Mouse (Mus musculus) lung, adult 2 months (tissue): ENCODE results near the gene Noa1. TPM values are rescaled to one million over a fixed set of nuclear protein-coding genes. Genes with fewer than 3 reads are reported as not detected.

Source experiments
- DNase-seq: peaks from one replicate; pipeline ENCODE4 v3.0.0; 2022
- H3K4me1 ChIP-seq: fragments of 200-500 bp; 2 replicates; pipeline ENCODE4 v1.6.1; 2011; ENCODE audit warnings: low read length; ENCODE audit not compliant: control insufficient read depth, insufficient read depth
- H3K4me3 ChIP-seq: fragments of 200-500 bp; replicated peaks from 2 replicates; pipeline ENCODE3; 2011; ENCODE audit warnings: low read depth, mild to moderate bottlenecking, control low read depth, low read length; ENCODE audit errors: extremely low read depth
- CTCF ChIP-seq: fragments of 200-500 bp; IDR thresholded peaks from 2 replicates; pipeline ENCODE4 v1.5.1; 2011; ENCODE audit warnings: mild to moderate bottlenecking, low read length, control low read depth; ENCODE audit not compliant: insufficient read depth
- POLR2A ChIP-seq: fragments of 200-500 bp; IDR thresholded peaks from 2 replicates; pipeline ENCODE4 v1.6.1; 2011; ENCODE audit warnings: low read depth, mild to moderate bottlenecking, control low read depth, low read length, borderline replicate concordance; ENCODE audit errors: extremely low read depth
- WGBS: fragments of 180-500 bp; shearing (Covaris S2); methylation state at CpG from one replicate; pipeline ENCODE4 v1.1.7; 2018; 5-methylcytosine and 5-hydroxymethylcytosine counted together
- polyA plus RNA-seq: library from polyadenylated mRNA; depleted of rRNA; stranded (reverse); fragments of >200 nt; gene quantifications from 2 replicates; pipeline ENCODE4 v1.2.3, GENCODE M21; 2012

Gene Noa1
- polyA plus RNA-seq, 1 experiment: 8.0 TPM

DNA sequence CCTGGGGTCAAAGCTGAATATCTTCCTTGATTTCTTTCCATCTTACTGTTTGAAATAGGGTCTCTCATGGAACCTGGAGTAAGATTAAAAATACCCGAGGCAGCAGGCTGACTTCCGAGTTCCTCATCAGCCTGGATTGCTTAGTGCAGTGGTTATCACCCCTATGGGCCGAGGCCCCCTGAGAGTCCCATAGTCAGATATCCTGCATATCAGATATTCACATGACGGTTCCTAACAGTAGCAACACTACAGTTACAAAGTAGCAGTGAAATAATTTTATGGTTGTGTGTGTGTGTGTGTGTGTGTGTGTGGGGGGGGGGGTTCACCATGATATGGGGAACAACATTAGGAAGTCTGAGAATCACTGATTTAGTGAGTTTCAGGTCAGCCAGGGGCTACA, 48.7 kb downstream of the Noa1 start:
- H3K4me1 ChIP-seq: no peaks in the 10 kb centered on the region
- H3K4me3 ChIP-seq: no peak overlapping the region
- no peak for TF ChIP-seq POLR2A
- no peak for TF ChIP-seq CTCF
- DNase-seq: no peak
- 82% methylated on average over 4 of the region's 4 CpGs for WGBS

DNA sequence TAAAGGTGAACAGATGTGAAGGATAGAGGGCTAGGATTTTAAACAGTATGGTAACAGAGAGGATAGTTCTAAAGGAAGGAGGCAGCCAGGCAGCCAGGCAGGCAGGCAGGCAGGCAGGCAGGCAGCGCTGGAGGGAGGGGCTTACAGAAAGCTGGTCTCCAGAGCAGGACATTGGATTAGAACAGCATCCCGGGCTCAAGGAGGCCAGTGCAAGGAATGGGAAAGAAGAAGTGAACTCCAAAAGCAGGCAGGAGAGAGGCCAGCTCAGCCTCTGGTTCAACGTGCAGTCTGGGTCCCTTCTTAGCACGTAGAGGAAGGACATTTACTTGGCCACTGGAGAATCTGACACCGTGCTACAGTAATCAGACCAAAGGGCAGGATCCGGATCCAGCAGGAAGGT, 49.7 kb downstream of the Noa1 start:
- no peaks in the 10 kb centered on the region for H3K4me1 ChIP-seq
- WGBS: 54% methylated on average over 6 of the region's 6 CpGs
- H3K4me3 ChIP-seq: no peak overlapping the region
- TF ChIP-seq POLR2A: no peak
- TF ChIP-seq CTCF: no peak
- no peak for DNase-seq

DNA sequence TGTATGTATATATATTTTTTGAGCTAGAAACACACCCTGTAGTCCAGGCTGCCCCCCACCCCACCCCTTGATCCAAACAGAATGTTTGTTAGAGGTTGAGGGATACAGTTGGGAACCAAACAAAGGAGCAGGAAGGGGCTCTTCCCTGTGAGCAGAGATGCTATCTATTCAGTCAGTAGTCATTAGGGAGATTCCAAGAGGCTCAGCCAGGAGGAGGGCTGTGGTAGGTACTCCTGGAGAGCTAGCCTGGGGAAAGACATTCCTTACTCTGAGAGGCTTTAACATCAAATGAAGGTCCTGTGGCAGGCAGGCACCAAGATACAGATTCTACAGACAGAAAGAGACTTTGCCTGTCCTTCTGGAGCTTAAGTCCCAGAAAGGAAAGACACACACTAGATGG, 50.6 kb downstream of the Noa1 start:
- DNase-seq: no peak
- TF ChIP-seq POLR2A: no peak
- TF ChIP-seq CTCF: no peak

DNA sequence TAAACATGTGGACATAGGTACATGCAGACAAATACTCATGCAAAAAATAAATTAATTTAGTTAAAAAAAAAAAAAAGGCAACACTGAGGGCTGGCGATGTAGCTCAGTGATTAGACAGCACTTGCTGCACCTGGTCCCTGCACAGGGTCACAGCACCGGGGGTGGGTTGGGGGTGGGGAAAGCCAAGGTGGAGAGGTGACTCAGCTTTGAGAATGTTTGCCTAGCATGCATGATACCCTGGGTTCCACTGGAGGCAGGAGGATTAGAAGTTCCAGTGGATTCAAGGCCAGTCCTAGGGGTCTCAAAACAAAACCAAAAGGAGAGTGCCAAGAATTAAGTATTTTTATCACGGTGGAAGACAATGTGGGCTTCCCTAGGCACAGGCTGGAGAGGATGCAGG, 52.3 kb downstream of the Noa1 start:
- H3K4me3 ChIP-seq: no peak overlapping the region
- no peak for DNase-seq
- no peak for TF ChIP-seq CTCF
- no peak for TF ChIP-seq POLR2A
- no peaks in the 10 kb centered on the region for H3K4me1 ChIP-seq
- 71% methylated on average over 3 of the region's 3 CpGs for WGBS

More for the DNA sequence above, 50.6 kb downstream of the Noa1 start:
- H3K4me1 ChIP-seq: no peaks in the 10 kb centered on the region
- H3K4me3 ChIP-seq: no peak overlapping the region

DNA sequence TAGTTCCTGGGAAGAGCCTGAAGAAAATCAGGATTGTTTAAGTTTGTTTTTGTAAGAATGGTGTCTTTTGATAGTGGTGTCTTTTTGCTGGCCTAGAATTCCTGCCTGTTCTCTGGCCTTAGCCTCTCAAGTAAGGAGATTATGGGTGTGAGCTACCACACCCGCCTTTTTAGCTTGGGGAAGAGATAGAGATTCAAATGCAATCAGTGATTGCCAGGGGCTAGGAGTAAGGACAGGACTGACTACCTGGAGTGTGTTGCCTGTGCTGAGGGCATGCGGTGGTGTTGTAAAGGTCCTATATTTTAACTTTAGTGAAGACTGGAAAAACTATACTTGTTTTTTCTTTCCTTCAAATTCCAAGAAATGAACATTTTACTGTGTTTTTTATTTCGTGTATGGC, 55.5 kb downstream of the Noa1 start:
- 80% methylated on average over 3 of the region's 3 CpGs for WGBS
- TF ChIP-seq POLR2A: no peak
- no peak for TF ChIP-seq CTCF
- Histone ChIP-seq H3K4me3 (no peak overlapping the region), H3K4me1 (no peaks in the 10 kb centered on the region)
- no peak for DNase-seq

DNA sequence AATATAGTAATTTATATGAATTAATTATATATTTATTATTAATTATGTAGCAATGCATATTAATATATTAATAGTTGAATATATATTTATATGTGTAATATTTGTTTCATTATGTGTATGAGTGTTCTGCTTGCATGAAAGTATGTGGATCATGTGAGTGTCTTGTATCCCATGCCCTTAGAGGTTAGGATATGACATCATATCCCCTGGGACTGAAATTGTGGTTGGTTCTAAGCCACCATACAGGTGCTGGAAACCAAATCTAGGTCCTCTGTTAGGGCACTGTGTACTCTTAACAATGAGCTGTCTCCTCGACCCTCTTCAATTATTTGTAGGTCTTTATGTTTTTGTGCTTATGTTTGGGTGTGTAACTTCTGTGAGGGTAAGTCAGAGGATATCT, 56.7 kb downstream of the Noa1 start:
- WGBS: 79% methylated on average over 1 of the region's 1 CpGs
- no peak for TF ChIP-seq CTCF
- no peak for TF ChIP-seq POLR2A
- Histone ChIP-seq H3K4me1 (no peaks in the 10 kb centered on the region), H3K4me3 (no peak overlapping the region)
- DNase-seq: no peak

DNA sequence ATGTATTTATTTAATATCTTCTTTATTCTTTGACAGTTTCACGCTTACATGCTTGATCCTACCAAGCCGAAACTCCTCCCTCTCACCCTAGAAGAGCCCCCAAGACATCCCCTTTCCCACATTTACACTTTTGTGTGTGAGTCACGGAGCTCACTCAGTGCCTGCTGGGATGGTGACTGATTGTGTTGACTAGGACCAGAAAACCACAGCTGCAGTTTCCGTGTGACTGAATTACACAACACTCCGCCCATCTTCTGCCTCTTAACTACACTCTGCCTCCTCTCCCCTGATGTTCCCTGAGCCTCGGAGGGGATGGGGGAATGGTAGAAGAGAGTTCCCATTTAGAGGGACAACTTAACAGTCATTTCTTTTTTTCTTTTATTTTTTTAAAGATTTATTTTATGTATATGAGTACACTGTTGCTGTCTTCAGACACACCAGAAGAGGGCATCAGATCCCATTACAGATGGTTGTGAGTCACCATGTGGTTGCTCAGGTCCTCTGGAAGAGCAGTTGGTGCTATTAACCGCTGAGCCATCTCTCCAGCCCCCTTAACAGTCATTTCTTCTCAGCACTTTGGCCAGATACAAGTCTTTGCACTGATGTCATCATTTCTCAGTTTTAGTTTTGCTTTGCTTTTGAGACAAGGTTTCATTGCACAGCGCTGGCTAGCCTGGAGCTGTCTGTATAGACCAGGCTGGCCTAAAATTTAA, 57.6 kb downstream of the Noa1 start:
- no peak for DNase-seq
- no peaks in the 10 kb centered on the region for H3K4me1 ChIP-seq
- WGBS: 66% methylated on average over 8 of the region's 8 CpGs
- TF ChIP-seq POLR2A (no peak), CTCF (no peak)
- no peak overlapping the region for H3K4me3 ChIP-seq

DNA sequence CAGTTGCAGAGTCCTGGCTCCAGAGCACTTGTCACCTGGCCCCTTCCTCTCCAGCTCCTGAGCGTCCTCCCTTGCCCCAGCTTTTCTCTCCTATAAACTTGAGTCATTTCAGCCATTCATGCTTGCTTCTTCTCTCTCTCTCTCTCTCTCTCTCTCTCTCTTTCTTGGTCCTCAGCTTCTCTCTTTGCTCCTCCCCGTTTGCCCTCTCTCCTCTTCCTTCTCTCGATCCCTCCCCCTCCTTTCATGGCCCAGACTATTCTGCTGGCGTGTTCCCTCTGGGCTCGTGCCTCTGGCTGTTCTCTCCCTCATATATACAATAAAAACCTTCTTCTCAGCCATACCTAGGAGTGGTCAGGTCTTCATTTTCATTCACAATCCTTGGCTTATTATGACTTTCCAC, 58.2 kb downstream of the Noa1 start:
- no peak for TF ChIP-seq POLR2A
- no peak for TF ChIP-seq CTCF
- DNase-seq: no peak
- Histone ChIP-seq H3K4me3 (no peak overlapping the region), H3K4me1 (no peaks in the 10 kb centered on the region)
- WGBS: 37% methylated on average over 5 of the region's 5 CpGs

DNA sequence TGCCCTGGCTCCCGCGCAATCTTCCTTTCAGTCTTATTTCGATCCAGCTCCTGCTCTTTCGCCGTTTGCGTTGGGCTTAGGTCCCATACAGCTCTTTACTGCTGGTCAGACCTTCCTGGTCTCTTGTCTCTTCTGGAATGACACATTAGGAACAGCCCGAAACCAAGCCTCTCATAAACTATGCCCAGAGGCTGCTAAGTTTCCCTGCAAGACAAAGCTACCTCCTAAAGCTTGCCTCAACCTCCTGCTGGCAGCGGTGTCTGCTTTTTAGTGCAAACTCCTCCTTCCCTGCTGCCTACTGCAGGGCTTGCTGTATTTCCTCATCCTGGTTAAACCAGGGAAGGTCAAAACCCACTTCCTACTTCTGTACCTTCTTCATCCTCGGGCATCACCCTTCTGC, 59.8 kb downstream of the Noa1 start:
- 73% methylated on average over 9 of the region's 9 CpGs for WGBS
- no peak overlapping the region for H3K4me3 ChIP-seq
- DNase-seq: no peak
- no peak for TF ChIP-seq POLR2A
- TF ChIP-seq CTCF: no peak
- no peaks in the 10 kb centered on the region for H3K4me1 ChIP-seq
